Mouse (Mus musculus): Measurements from ENCODE around the gene Celf2. TPM values are rescaled to one million over a fixed set of nuclear protein-coding genes. Genes with fewer than 3 reads are reported as not detected.

The Celf2 gene
- polyA plus RNA-seq, 1 experiment from 2014 or later = 52.6 TPM

DNA sequence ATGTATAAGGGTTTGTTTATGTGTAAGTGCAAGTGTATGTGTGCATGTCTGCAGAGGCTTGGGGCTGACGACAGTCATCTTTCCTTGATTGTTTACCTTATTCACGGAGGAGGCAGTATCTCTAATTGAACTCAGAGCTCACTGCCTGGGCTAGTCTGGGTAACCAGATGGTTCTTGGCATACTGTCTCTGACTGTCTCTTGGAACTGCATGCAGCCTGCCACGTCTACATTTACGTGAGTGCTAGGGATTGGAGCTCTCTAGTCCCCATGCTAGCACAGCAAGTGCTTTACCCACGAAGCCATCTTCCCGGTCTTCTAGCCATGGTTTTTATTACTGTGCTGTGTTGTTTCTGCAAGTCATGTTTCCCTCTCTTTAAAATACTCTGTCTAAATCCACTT, 855.6 kb downstream of the Celf2 start:
- H3K9ac ChIP-seq (ENCODE audit: low read length) = no peak overlapping the region
- 57% methylated on average over 6 of the region's 6 CpGs for WGBS
- H3K4me3 ChIP-seq (replicated peaks; ENCODE audit: low read length) = no peak overlapping the region
- no peaks in the 10 kb centered on the region for H3K4me1 ChIP-seq (ENCODE audit: control insufficient read depth, insufficient read depth, low read length)
- no peaks in the 10 kb centered on the region for H3K27me3 ChIP-seq (ENCODE audit: control insufficient read depth, insufficient read depth, low read length)
- H3K27ac ChIP-seq (ENCODE audit: low read length) = no peak overlapping the region
- H3K4me2 ChIP-seq (ENCODE audit: low read depth, low read length) = no peak overlapping the region
- no peaks in the 10 kb centered on the region for H3K36me3 ChIP-seq (ENCODE audit: control insufficient read depth, insufficient read depth, low read length)
- ATAC-seq (ENCODE audit: insufficient read depth, low FRiP score) = no peak
- H3K9me3 ChIP-seq (replicated peaks; ENCODE audit: control insufficient read depth, low read length) = no peaks in the 10 kb centered on the region

DNA sequence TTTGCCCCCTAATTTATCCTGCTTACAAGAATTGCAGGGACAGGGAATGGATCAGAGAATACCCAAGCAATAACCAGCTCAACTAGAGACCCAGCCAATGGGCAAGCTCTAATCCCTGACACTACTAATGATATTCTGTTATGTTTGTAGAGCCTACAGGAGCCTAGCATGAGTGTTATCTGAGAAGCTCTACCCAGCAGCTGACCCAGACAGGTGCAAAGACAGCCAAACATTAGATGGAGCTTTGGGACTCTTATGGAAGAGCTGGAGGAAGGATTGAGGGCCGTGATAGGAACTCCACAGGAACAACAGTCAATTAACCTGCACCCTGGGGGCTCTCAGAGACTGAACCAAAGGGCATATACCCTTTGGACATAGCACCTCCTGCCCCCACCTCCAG, 857.7 kb downstream of the Celf2 start:
- Histone ChIP-seq H3K27me3 (ENCODE audit: control insufficient read depth, insufficient read depth, low read length) (no peaks in the 10 kb centered on the region), H3K4me1 (ENCODE audit: control insufficient read depth, insufficient read depth, low read length) (no peaks in the 10 kb centered on the region), H3K27ac (ENCODE audit: low read length) (no peak overlapping the region), H3K9ac (ENCODE audit: low read length) (no peak overlapping the region), H3K4me2 (ENCODE audit: low read depth, low read length) (no peak overlapping the region), H3K9me3 (replicated peaks; ENCODE audit: control insufficient read depth, low read length) (no peaks in the 10 kb centered on the region), H3K36me3 (ENCODE audit: control insufficient read depth, insufficient read depth, low read length) (no peaks in the 10 kb centered on the region), H3K4me3 (replicated peaks; ENCODE audit: low read length) (no peak overlapping the region)
- WGBS = 73% methylated on average over 1 of the region's 1 CpGs
- no peak for ATAC-seq (ENCODE audit: insufficient read depth, low FRiP score)

DNA sequence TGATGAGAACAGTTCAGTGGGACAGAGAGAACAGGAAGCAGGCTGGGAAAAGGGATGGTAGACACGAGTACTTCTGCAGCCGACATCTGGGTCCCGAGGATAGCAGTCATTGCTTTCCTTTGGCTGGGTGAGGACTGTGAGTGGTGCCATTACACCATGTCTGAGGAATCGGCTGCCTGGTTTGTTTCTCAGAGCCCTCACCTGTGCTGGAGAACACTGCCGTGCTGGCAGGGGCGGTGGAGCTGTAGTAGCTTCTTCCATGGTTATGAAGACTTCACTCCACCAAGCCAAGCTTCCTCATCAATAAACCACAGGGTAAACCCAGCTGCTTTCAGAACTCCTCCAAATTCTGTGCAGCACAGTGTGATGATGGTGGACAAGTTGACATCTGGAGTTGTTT, 860.5 kb downstream of the Celf2 start:
- Histone ChIP-seq H3K9me3 (replicated peaks; ENCODE audit: control insufficient read depth, low read length) (no peaks in the 10 kb centered on the region), H3K9ac (ENCODE audit: low read length) (no peak overlapping the region), H3K27me3 (ENCODE audit: control insufficient read depth, insufficient read depth, low read length) (no peaks in the 10 kb centered on the region), H3K27ac (ENCODE audit: low read length) (no peak overlapping the region), H3K4me3 (replicated peaks; ENCODE audit: low read length) (no peak overlapping the region), H3K4me1 (ENCODE audit: control insufficient read depth, insufficient read depth, low read length) (no peaks in the 10 kb centered on the region), H3K4me2 (ENCODE audit: low read depth, low read length) (no peak overlapping the region), H3K36me3 (ENCODE audit: control insufficient read depth, insufficient read depth, low read length) (no peaks in the 10 kb centered on the region)
- WGBS = 83% methylated on average over 6 of the region's 6 CpGs
- ATAC-seq (ENCODE audit: insufficient read depth, low FRiP score) = no peak

DNA sequence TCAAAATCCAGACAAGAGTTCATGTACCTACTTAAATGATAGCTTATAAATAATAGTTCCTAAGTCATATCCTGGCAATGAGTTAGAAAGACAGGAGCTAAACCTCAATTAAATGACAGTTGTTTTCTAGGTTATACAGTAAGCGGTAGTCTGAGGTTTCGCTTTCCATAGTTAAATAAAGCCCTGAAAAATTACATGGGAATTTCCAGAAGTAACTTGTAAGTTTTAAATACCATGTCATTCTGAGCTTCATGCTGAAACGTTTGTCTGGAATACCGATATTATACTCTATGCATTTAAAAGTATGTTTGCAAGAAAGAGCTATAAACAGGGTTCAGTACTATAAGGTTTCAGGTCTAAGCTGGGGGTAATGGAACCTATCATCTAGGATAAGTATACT, 862.3 kb downstream of the Celf2 start:
- no peaks in the 10 kb centered on the region for H3K36me3 ChIP-seq (ENCODE audit: control insufficient read depth, insufficient read depth, low read length)

GRCm38 (mm10) chr2:6646325-6646724, 863.0 kb downstream of the Celf2 start:
- no peaks in the 10 kb centered on the region for H3K9me3 ChIP-seq (replicated peaks; ENCODE audit: control insufficient read depth, low read length)
- no peaks in the 10 kb centered on the region for H3K27me3 ChIP-seq (ENCODE audit: control insufficient read depth, insufficient read depth, low read length)
- no peaks in the 10 kb centered on the region for H3K36me3 ChIP-seq (ENCODE audit: control insufficient read depth, insufficient read depth, low read length)
- WGBS = 59% methylated on average over 3 of the region's 3 CpGs
- H3K27ac ChIP-seq (ENCODE audit: low read length) = no peak overlapping the region
- no peak overlapping the region for H3K4me2 ChIP-seq (ENCODE audit: low read depth, low read length)
- no peak overlapping the region for H3K9ac ChIP-seq (ENCODE audit: low read length)
- ATAC-seq (ENCODE audit: insufficient read depth, low FRiP score) = no peak
- H3K4me3 ChIP-seq (replicated peaks; ENCODE audit: low read length) = no peak overlapping the region
- H3K4me1 ChIP-seq (ENCODE audit: control insufficient read depth, insufficient read depth, low read length) = no peaks in the 10 kb centered on the region

More for the DNA sequence above, 862.3 kb downstream of the Celf2 start:
- no peak overlapping the region for H3K4me3 ChIP-seq (replicated peaks; ENCODE audit: low read length)
- H3K27me3 ChIP-seq (ENCODE audit: control insufficient read depth, insufficient read depth, low read length) = no peaks in the 10 kb centered on the region
- H3K9me3 ChIP-seq (replicated peaks; ENCODE audit: control insufficient read depth, low read length) = no peaks in the 10 kb centered on the region
- no peak for ATAC-seq (ENCODE audit: insufficient read depth, low FRiP score)
- H3K9ac ChIP-seq (ENCODE audit: low read length) = no peak overlapping the region
- H3K4me1 ChIP-seq (ENCODE audit: control insufficient read depth, insufficient read depth, low read length) = no peaks in the 10 kb centered on the region
- no peak overlapping the region for H3K27ac ChIP-seq (ENCODE audit: low read length)
- H3K4me2 ChIP-seq (ENCODE audit: low read depth, low read length) = no peak overlapping the region
- 79% methylated on average over 4 of the region's 4 CpGs for WGBS

- Histone ChIP-seq H3K27me3 (ENCODE audit: control insufficient read depth, insufficient read depth, low read length) (no peaks in the 10 kb centered on the region), H3K9me3 (replicated peaks; ENCODE audit: control insufficient read depth, low read length) (no peaks in the 10 kb centered on the region), H3K36me3 (ENCODE audit: control insufficient read depth, insufficient read depth, low read length) (no peaks in the 10 kb centered on the region), H3K4me1 (ENCODE audit: control insufficient read depth, insufficient read depth, low read length) (no peaks in the 10 kb centered on the region), H3K4me3 (replicated peaks; ENCODE audit: low read length) (no peak overlapping the region), H3K27ac (ENCODE audit: low read length) (no peak overlapping the region), H3K4me2 (ENCODE audit: low read depth, low read length) (no peak overlapping the region), H3K9ac (ENCODE audit: low read length) (no peak overlapping the region)
- ATAC-seq (ENCODE audit: insufficient read depth, low FRiP score) = no peak
- WGBS = 64% methylated on average over 3 of the region's 3 CpGs
These were observed 867.0 kb downstream of the Celf2 start for GRCm38 (mm10) chr2:6642222-6642850.

DNA sequence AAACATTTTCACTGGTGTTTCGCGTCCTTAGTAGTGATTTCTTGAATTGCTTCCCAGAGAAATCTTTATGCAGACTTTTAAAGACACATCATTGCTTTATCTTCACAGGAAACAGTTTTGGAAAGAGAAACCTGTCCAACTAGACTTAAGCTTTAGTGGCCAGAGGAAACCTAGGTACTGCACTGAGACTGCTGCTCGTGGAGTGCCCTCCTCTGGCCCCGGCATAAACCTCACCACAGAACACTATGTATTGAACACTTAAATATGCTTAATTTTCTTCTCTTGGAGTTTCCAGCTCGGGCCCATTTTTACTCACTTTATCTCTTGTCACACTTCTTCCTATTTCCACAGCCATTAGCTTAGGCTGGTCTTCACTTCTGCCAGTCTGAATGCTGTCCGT, 870.0 kb downstream of the Celf2 start:
- H3K9me3 ChIP-seq (replicated peaks; ENCODE audit: control insufficient read depth, low read length) = no peaks in the 10 kb centered on the region
- no peak overlapping the region for H3K4me3 ChIP-seq (replicated peaks; ENCODE audit: low read length)
- H3K4me1 ChIP-seq (ENCODE audit: control insufficient read depth, insufficient read depth, low read length) = no peaks in the 10 kb centered on the region
- 74% methylated on average over 6 of the region's 6 CpGs for WGBS
- no peak overlapping the region for H3K4me2 ChIP-seq (ENCODE audit: low read depth, low read length)
- H3K36me3 ChIP-seq (ENCODE audit: control insufficient read depth, insufficient read depth, low read length) = no peaks in the 10 kb centered on the region
- no peak overlapping the region for H3K27ac ChIP-seq (ENCODE audit: low read length)
- H3K27me3 ChIP-seq (ENCODE audit: control insufficient read depth, insufficient read depth, low read length) = no peaks in the 10 kb centered on the region
- ATAC-seq (ENCODE audit: insufficient read depth, low FRiP score) = no peak
- no peak overlapping the region for H3K9ac ChIP-seq (ENCODE audit: low read length)

GRCm38 (mm10) chr2:6637147-6637546, 872.2 kb downstream of the Celf2 start:
- Histone ChIP-seq H3K4me2 (ENCODE audit: low read depth, low read length) (no peak overlapping the region), H3K9ac (ENCODE audit: low read length) (no peak overlapping the region), H3K4me3 (replicated peaks; ENCODE audit: low read length) (no peak overlapping the region), H3K9me3 (replicated peaks; ENCODE audit: control insufficient read depth, low read length) (no peaks in the 10 kb centered on the region), H3K36me3 (ENCODE audit: control insufficient read depth, insufficient read depth, low read length) (no peaks in the 10 kb centered on the region), H3K27ac (ENCODE audit: low read length) (no peak overlapping the region), H3K27me3 (ENCODE audit: control insufficient read depth, insufficient read depth, low read length) (no peaks in the 10 kb centered on the region), H3K4me1 (ENCODE audit: control insufficient read depth, insufficient read depth, low read length) (no peaks in the 10 kb centered on the region)
- WGBS = 76% methylated on average over 2 of the region's 2 CpGs
- ATAC-seq (ENCODE audit: insufficient read depth, low FRiP score) = no peak

DNA sequence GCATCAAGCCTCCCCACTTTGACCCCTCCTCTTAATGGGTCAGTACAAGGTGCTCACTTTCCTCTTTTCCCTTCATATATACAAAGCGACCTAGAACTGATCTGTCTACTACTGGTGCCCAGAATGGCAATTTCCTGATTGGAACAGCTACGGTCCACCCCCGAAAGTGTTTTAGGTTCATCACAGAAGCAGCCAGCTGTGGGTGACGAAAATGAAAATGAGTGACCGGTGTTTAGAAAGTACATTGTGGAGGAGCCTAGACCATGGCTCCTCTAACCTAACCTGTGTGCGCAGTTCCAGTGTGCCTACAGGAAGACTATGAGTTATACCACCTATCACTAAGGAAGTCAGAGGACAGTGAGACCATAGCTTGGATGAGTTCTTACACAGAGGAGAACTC, 874.5 kb downstream of the Celf2 start:
- Histone ChIP-seq H3K4me3 (replicated peaks; ENCODE audit: low read length) (no peak overlapping the region), H3K27me3 (ENCODE audit: control insufficient read depth, insufficient read depth, low read length) (no peaks in the 10 kb centered on the region), H3K36me3 (ENCODE audit: control insufficient read depth, insufficient read depth, low read length) (no peaks in the 10 kb centered on the region), H3K9ac (ENCODE audit: low read length) (no peak overlapping the region), H3K4me1 (ENCODE audit: control insufficient read depth, insufficient read depth, low read length) (no peaks in the 10 kb centered on the region), H3K9me3 (replicated peaks; ENCODE audit: control insufficient read depth, low read length) (no peaks in the 10 kb centered on the region), H3K27ac (ENCODE audit: low read length) (no peak overlapping the region), H3K4me2 (ENCODE audit: low read depth, low read length) (no peak overlapping the region)
- no peak for ATAC-seq (ENCODE audit: insufficient read depth, low FRiP score)
- WGBS = 92% methylated on average over 6 of the region's 6 CpGs

GRCm38 (mm10) chr2:6633115-6633514, 876.2 kb downstream of the Celf2 start:
- Histone ChIP-seq H3K36me3 (ENCODE audit: control insufficient read depth, insufficient read depth, low read length) (no peaks in the 10 kb centered on the region), H3K9ac (ENCODE audit: low read length) (no peak overlapping the region), H3K9me3 (replicated peaks; ENCODE audit: control insufficient read depth, low read length) (no peaks in the 10 kb centered on the region), H3K4me3 (replicated peaks; ENCODE audit: low read length) (no peak overlapping the region), H3K4me1 (ENCODE audit: control insufficient read depth, insufficient read depth, low read length) (no peaks in the 10 kb centered on the region), H3K27me3 (ENCODE audit: control insufficient read depth, insufficient read depth, low read length) (no peaks in the 10 kb centered on the region), H3K4me2 (ENCODE audit: low read depth, low read length) (no peak overlapping the region), H3K27ac (ENCODE audit: low read length) (no peak overlapping the region)
- WGBS = 90% methylated on average over 1 of the region's 1 CpGs
- no peak for ATAC-seq (ENCODE audit: insufficient read depth, low FRiP score)
